Mouse (Mus musculus): ENCODE measurements around the gene Cbln3. TPM values are rescaled to one million over a fixed set of nuclear protein-coding genes. Genes with fewer than 3 reads are reported as not detected.

Cbln3 gene
- total RNA-seq (2021) = under 1 TPM; 0.47 to 0.52 TPM
- long read RNA-seq, experiment 1 = 0 reads
- long read RNA-seq, experiment 2 = 0 reads

DNA sequence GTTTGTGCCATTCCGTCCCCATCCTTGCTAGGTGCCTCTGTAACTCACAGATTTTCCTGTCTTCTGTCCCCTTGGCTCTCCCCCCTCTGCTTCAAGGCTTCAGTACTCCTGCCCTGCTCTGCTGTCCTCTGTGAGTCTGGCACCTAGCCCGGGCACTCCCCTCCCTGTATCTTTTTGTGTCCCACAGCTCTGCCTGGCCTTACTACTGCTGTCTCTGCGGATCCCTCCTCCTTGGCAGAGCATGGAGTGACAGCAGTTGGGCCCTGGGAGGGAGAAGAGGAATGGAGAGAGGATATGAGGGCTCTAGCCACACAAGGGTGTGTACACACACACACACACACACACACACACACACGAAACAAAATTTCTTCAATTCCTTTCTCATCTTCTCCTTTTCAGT lies at the start of gene Cbln3:
Cbln3 (minus strand) TSS at position 227 of the 400 bp plus-strand sequence.
- peak in 1 of 2 experiments; percentile 71 for DNase-seq (ENCODE audit: low spot score in 2 of 2)

DNA sequence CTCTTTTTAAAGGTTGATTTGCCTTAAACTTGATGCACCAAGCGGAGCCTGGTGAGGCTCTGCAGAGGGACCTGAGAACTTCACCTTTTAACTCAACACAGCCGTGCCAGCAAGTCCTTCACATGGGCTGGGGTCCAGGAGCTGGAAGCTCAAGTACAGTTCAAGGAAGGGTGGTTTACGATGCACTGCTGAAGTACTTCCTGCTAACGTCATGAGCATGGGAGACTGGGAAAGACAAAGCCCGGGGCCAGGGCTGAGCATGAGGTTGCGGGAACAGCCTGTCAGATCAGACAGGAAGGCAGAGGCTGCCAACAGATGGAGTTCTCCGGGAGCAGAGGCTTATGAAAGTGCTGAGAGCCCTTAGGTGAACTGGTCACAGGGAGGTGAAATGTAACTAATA lies 49.4 kb upstream of the Cbln3 start:
- no peak for DNase-seq (ENCODE audit: low spot score in 2 of 2)

DNA sequence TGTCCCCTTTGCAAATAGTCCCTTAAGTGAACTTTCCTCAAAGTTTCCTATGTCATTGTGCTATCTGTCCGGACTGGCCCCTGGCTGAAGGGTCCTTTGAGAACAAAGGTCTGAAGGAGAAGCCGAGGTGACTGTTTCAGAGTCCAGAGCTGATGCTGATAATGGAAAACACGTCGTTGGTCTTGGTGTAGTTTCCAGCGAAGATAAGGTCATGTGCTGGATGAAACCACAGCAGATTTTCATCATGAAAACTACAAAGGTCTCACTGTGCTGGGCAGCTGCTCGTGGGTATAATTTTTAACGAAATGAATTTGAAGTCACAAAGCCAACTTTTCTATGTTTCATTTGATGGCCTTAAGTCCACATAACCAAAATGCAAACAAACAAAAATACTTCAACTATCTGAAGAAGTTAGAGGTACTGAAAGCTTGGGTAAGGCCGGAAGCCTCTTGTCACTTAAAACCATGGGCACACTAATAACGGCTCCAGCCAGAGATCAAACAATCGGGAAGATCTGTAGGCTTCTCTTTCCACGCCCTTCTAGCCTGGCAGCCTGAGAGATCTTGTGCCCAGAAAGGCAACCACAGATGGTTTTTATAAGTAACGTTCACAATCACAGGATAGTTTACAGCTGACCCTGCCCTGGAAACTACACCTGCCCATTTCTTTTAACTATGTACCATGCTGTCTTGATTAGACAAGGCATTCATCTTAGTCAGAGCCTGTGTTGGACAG lies 45.2 kb upstream of the Cbln3 start:
- no peak for DNase-seq (ENCODE audit: low spot score in 2 of 2)

DNA sequence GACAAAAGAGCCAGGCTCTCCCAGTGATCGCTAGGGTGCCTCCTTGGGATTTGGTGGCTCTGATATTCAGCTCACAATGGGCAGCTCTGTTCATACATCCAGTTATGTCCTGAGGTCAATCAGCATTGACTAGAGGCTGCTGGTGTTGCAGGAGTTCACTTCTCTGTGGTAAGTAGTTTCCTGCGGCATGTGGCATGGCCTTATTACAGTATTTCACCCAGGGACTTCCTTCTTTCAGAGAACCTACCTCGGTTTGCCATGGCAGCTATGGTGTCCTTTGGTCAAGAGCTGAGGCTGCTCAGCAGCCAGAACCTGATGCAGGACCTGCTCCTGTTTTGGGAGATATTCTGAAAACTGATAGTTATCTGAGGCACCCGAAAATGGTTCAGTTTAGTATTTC lies 42.7 kb upstream of the Cbln3 start:
- DNase-seq (ENCODE audit: low spot score in 2 of 2) = no peak

DNA sequence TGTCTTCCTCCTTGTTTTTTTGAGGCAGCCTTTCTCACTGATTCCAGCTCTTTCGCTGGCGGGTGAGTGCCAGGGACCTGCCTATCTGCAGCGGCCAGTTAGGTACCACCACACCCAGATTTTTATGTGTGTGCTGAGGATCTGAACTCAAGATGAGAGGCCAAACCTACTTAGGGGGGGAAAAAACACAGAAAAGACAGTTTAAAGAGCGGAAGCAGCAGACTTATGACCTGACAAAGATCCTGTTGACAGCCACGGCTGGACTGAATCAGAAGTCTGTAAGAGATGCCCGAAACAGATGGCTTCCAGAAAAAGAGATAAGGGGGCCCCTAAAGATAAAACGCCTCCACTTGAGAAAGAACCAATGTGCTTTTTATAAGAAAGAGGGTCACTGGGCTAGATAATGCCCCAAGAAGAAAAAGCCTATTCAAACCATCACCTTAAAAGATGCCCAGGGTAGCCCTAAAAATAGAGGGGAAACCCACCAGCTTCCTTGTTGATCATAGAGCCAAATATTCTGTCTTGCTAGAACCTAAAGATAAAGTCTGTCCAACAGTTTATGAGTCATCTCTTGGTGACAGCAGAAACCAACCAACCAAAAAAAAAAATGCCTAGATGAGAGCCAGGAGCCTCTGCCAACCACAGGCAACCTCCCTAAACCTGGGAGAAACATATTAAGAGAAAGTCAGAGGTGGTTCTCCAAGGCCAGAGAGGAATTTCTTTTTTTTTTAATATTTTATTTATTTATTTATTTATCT lies 38.5 kb upstream of the Cbln3 start:
- no peak for DNase-seq (ENCODE audit: low spot score in 2 of 2)

DNA sequence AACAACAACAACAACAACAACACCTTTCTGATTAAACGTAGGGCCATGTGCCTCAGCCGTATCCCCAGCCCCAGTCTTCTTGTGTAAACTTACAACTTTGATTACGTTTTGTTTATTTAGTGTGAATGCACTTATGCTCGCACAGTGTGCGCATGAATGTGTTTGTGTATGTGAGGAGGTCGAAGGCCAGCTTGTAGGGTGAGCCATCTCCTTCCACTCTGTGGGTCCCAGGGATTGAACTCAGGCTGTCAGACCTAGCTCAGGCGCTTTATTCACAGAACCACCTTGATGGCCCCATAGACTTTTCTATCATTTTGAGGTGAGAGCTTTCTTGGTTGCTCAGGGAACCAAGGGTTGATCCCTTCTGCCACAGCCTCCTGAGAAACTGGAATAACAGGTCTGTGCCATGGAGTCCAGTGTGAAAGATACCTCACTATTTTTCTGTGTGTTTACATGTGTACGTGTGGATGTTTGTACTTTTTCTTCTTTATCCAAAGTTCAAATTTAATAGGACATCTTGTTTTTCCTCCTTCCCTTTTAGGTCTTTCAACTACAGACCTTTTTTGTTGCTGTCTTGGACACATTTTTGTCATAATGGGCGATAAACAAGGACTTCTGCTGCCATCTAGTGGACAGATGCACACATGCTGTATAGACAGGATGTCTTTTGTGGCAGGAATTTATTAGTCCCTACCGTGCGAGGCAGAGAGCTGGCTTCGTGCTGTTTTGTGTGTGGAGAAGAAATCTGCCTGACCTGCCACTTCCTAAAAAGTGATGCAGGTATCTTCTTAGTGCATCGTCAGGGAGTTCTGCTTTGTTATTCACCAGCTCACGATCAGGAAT lies 34.3 kb upstream of the Cbln3 start:
- DNase-seq (ENCODE audit: low spot score in 2 of 2) = peak in 1 of 2 experiments; percentile 66

DNA sequence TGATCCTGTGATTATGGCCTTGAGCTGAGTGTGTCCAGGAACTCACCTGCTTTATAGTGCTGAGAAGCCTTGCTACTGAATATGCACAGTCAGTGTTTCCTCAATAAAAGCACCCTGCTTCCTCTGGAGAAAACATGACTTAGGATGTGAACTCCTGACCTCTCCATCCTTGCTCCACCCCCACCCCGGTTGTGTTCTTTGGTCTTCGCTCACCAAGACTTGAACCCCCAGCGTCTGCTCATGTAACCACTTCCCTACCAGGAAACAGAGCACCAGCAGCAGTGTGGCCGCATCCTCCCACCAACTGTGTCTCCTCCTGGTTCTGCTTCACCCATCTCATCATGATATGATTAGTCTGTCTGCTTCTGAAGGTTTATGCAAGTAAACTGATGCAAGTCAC lies 29.2 kb upstream of the Cbln3 start:
- DNase-seq (ENCODE audit: low spot score in 2 of 2) = no peak

DNA sequence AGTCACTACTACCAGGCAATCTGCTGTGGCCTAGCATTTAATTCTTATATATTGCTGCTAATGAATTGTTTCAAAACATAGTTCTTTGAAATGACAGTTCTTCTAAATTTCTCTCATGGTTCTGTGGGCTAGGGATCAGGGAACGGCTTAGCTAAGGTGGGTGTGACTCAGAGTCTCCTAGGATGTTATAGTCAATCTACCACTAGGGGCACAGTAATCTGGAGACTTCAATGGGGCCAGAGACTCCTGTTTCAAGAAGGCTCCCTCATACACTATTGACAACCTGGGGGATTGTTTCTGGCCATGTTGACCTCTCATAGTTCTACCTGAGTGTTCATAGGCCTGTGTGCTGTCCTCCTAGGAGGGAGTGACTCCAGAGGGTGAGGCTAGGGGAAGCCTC lies 21.3 kb upstream of the Cbln3 start:
- DNase-seq (ENCODE audit: low spot score in 2 of 2) = no peak

DNA sequence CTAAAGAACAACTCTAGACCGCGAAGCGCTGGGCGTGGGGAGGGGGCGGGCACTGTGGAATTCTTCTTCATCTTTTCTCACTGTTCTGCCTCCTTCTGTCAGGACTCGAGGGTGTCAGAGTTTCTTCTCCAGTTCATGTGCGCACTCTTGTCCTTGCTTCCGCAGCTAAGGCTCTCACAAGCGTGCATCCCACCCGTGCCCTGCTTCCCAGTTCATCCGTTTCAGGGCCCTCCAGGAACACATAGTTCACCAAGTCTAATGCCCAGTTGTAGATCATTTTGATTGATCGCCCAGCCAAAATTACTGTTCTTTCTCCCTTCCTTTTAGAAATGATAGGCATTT lies 16.2 kb upstream of the Cbln3 start:
- DNase-seq (ENCODE audit: low spot score in 2 of 2) = no peak

DNA sequence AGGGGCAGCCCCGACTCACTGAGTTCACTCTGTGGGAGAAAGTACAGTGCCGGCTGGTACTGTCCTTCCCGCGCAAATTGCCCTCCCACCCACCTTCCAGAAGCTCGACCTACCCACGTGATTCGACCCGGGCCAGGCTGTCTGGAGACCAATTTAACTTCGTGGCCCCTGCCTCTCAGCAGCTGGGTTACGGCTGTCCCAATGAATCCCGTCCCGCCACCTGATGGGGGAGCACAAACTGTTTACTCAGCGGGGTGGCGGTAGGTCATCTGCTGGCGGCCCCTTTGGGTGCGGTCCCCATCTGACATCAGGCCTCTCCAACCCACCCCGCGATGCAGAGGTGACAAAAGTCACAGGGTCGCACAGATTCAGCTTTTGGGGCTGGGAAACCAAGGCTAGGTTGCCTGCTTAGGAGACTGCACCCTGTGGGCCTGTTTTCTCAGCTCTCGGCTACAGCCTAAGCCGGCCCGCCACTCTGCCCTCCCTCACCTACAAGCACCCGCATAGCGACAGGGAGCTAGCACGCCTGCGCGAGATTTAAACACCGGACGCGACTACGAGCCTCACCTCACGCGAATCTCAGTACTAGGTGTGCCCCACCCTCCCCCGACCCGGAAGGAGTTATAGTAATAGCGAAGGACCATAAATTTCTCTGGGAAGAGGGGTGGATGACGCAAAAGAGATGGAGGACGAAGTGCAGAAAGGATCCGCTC lies 15.7 kb upstream of the Cbln3 start, which contains the start of gene Sdr39u1:
Sdr39u1 (minus strand) TSS at position 593 of the 713 bp plus-strand sequence.
- DNase-seq (ENCODE audit: low spot score in 2 of 2) = peak; percentile 60 to 82

DNA sequence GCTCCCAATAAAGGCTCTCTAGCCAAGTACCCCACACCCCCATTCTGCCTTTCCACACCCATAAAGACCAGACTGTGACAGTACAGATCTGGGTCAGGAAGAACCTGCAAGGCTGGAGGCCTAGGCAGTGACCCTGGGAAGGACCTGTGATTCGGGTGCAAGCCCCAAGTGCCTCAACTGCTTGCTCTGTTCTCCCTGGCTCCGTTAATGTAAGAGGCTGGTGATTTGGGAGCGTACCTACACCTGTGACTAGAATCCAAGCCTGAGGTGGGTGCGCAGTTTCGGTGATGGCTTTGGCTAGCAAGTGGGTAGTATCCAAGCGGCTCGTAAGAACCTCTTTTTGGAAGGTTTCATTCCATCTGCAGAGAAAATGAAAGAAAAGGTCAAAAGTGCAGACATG lies 14.8 kb upstream of the Cbln3 start:
- DNase-seq (ENCODE audit: low spot score in 2 of 2) = no peak

DNA sequence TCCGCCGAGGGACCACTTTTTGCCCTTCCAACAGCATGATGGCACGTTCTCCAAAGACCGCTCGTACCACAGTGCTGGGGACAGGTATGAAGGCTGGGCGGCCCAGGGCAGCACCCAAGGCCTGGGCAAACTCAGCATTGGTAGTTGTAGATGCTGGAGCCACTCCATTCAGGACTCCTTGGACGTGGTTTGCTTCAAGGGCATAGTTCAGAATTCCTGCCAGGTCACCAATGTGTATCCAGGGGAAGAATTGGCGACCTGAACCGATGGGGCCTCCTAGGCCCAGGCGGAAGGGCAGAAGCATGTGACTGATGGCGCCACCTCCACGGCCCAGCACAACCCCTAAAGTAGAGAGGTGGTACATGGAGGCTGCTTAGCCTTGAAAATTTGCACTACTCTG lies 13.5 kb upstream of the Cbln3 start:
- no peak for DNase-seq (ENCODE audit: low spot score in 2 of 2)

DNA sequence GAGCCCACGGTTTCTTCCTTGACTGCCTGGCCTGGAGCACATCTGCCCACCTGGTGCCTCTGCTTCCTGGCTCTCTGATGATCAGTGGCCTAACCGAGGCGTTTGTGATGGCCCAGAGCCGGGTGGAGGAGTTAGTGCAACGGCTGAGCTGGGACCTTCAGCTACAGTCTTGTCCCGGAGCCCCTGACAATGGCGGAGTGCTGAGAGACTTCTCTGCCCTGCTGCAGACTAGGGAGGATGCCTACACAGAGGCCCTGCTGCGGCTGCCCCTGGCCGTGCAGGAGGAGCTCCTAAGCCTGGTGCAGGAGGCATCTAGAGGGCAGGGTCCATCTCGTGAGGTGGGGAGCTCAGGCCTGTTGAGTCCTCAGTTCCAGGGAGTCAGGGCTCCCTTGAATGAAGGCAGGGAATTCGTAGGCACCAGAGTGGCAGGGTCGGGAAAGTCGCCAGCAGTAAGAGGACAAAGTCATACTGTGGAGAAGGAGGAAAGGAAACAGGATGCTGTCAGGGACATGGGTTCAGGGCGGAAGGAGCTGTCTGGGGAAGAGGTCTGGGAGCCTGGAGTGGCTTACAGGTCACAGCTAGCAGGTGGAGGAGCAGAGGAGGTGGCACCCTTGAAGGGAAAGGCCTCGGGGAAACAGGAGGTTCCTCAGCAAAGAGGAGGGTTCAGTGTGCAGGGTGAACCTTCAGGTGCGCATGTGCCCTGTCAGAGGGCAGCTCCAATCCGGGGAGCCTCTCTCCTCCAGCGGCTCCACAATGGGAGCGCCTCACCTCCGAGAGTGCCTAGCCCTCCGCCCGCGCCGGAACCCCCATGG lies 2.6 kb upstream of the Cbln3 start:
- DNase-seq (ENCODE audit: low spot score in 2 of 2) = no peak

DNA sequence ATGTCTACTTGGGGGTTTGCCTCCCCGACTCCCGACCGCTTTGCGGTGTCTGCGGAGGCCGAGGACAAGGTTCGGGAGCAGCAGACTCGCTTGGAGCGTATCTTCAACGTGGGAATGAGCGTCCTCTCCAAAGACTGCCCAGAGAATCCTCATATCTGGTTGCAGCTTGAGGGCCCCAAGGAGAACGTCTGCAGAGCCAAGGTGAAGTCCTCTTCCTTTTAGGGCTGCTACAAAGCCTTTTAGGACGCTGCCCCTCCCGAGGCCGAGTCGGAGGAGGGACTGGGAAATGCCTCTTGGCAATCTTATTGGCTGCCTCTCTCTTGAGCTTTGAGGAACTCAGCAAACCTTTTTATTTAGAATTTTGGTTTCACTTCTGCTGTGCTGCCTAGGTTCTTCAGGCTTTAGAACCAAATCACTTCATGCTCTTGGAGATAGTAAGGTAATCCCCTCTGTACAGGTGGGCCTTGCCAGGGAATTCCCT lies 1.6 kb upstream of the Cbln3 start:
- peak in 1 of 2 experiments; percentile 53 for DNase-seq (ENCODE audit: low spot score in 2 of 2)

DNA sequence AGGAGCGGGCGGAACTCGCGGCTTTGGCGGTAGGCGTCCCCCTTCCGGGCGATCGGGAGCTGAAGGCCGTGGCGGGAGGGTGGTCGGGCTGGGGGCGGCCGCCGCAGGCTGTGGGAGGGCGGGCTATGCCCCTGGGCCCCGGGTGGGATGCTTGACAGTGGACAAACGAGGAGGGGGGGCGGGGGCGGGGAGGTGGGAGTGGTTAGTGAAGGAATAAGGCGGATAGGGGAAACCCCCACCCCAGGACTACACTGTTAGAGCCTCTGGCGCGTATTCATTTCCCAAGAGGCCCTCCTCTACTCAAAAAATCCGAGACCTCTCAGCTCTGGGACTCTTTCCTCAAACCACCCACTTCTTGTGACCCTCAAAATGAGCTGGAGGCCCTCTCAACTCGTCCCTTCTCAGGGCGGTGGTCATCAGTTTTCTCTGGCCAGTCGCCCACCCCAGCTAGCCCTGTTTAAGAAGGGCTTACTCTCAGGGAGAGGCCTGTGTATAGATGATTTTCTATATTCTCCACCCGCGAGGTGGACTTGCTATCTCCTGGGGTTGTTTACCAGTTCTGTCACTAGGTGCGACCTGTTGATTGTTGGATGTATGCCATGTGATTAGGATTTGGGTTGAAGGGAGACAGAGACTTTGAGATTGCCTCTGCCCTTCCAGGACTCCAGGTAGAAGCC lies 1.1 kb upstream of the Cbln3 start:
- peak in 1 of 2 experiments; percentile 43 for DNase-seq (ENCODE audit: low spot score in 2 of 2)

DNA sequence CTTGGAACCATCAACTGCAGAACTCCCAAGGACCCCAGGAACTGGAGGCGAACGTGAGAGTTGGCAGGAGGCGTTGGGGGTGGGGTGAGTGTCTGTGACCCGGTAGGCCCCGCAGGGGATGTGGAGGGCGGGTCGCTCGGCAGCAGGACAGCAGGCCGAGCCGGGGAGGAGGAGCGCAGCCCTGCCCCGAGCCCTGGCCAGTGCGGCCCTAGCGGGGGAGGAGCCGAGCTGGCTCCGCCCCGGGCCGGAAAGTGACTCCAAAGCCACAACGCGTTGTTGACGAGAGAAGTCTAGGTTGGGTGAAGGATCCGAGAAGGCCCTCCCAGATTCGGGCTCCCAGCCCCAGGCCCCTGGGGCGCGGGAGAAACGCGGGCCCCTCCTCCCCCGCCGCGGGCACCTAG lies 521 bp upstream of the Cbln3 start, which contains the start of gene Khnyn:
Khnyn (plus strand) TSS at position 235 of the 401 bp plus-strand sequence.
- DNase-seq (ENCODE audit: low spot score in 2 of 2) = peak; percentile 85 to 91

DNA sequence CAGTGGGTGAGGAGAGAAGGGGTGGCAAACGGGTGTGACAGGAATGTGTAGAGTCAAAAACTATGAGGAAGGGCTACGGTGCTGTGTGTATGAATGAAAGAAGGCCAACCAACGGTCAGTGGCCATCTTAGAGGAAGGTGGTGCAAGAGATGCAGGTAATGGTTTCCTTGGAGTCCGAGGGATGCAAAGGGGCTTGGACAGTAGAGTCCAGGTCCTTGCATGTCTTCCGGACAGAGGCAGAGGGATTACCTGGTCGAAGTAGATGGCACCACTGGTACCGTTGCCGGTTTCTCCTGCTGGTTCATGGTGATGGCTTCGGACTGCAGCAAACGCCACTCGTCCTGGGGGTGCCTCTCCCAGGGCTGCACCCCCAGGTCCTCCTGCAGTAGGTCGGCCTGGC lies 529 bp downstream of the Cbln3 start:
- DNase-seq (ENCODE audit: low spot score in 2 of 2) = no peak

DNA sequence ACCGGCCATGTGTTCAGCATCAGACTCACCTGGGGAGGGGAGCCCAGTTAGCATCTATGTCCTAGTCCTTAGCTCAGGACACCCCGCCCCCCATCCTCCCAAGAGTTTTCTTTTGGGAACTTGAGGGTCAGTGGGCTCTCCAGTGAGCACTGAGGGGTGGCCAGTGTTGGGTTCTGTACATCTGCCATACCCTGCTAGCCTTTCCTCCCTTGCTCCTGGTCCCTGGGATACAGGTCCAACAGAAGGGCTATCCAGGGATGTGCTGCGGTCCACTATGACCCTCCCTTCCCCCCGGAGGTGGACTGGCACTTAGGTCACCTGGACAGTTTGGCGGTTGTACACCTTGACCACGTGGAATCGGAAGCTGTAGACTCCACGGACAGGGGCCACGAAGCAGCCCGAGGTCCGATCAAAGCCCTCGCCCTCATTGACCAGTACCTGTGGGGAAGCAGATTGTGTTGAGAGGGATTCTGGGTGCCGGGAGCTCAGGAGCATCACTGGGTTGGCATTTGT lies 987 bp downstream of the Cbln3 start:
- DNase-seq (ENCODE audit: low spot score in 2 of 2) = no peak

DNA sequence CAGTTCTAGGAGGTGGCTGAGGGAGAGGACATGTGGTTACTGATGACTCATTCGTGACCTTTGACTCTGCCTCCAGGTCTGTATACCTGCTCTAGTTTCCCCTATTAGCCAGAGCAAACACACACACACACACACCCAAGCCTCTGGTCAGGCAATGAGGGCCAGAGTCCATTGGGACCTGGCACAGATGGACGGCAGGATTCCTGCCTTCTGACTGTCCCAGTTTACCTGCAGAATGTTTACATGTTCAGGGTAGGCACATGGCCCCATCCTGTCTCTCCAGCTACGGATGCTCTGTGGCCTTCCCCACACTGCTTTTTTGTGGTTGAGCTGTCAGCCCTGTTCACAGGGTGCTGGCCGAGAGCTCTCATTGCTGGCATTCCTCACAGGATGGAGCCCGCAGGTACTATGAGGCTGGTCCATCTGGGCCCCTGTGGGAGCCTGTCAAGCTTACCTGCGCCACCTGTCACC lies 2.0 kb downstream of the Cbln3 start:
- DNase-seq (ENCODE audit: low spot score in 2 of 2) = no peak
